Mouse (Mus musculus) neural tube, embryonic 12.5 days (tissue): ENCODE measurements around the gene Abhd16a. TPM values are rescaled to one million over a fixed set of nuclear protein-coding genes. Genes with fewer than 3 reads are reported as not detected.

Source experiments
- ATAC-seq: fragments of 200-750 bp; cut with Nextera tagmentation; 2 replicates; pipeline ENCODE4 v1.8.0; 2017; ENCODE audit warnings: low read depth, mild to moderate bottlenecking, moderate TSS enrichment, moderate library complexity; ENCODE audit not compliant: low FRiP score
- H3K27ac ChIP-seq: fragments of 300-500 bp; sonication (generic); 2 replicates; pipeline ENCODE4 v1.5.1; 2016
- H3K27me3 ChIP-seq: fragments of 300-500 bp; sonication (generic); replicated peaks from 2 replicates; pipeline ENCODE4 v1.6.1; 2016; ENCODE audit warnings: mild to moderate bottlenecking
- H3K36me3 ChIP-seq: fragments of 300-500 bp; sonication (generic); 2 replicates; pipeline ENCODE4 v1.6.1; 2016; ENCODE audit warnings: mild to moderate bottlenecking
- H3K4me1 ChIP-seq: fragments of 300-500 bp; sonication (generic); 2 replicates; pipeline ENCODE4 v1.6.1; 2016
- H3K4me2 ChIP-seq: fragments of 300-500 bp; sonication (generic); replicated peaks from 2 replicates; pipeline ENCODE4 v1.6.1; 2016; ENCODE audit warnings: mild to moderate bottlenecking
- H3K4me3 ChIP-seq: fragments of 300-500 bp; sonication (generic); 2 replicates; pipeline ENCODE4 v1.5.1; 2016
- H3K9ac ChIP-seq: fragments of 300-500 bp; sonication (generic); 2 replicates; pipeline ENCODE4 v1.6.1; 2016; ENCODE audit warnings: mild to moderate bottlenecking
- H3K9me3 ChIP-seq: fragments of 300-500 bp; sonication (generic); 2 replicates; pipeline ENCODE4 v1.6.1; 2016; ENCODE audit warnings: mild to moderate bottlenecking
- WGBS: fragments of 180-500 bp; shearing (Covaris S2); methylation state at CpG from one replicate; pipeline ENCODE4 v1.1.7; 2016; 5-methylcytosine and 5-hydroxymethylcytosine counted together
- polyA plus RNA-seq: library from polyadenylated mRNA; unstranded; fragments of >200 nt; fragmentation: Nextera tagmentation; extraction: Ambion mirVana; gene quantifications from 2 replicates; pipeline ENCODE4 v1.2.1, GENCODE M21; 2016

The Abhd16a gene
- polyA plus RNA-seq, 1 experiment from 2014 or later, result 83.6 TPM

DNA sequence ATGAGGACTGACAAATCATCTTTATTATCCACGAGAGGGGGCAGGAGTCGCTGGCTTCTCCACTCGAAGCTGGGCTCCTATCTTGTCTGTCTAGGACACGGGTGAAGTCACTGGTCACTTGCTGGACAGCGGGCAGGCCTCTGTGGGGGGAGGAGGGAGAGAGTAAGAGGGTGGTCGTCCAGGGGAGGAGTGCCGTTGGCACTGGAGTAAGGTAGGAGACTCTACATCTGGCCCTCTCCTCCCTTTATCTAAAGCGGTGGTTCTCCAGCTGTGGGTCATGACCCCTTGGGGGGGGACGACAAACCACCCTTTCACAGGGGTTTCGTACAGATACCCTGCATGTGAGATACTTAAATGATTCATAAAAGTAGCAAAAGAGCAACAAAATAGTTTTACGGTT is 39.9 kb downstream of the Abhd16a start:
- Histone ChIP-seq H3K27me3 (no peaks in the 10 kb centered on the region), H3K9ac (no peak overlapping the region), H3K4me1 (peaks cover 28% of the 10 kb centered on the region), H3K4me3 (no peak overlapping the region), H3K36me3 (peaks cover 10% of the 10 kb centered on the region), H3K27ac (no peak overlapping the region), H3K9me3 (no peaks in the 10 kb centered on the region), H3K4me2 (no peak overlapping the region)
- 71% methylated on average over 11 of the region's 11 CpGs for WGBS
- no peak for ATAC-seq

DNA sequence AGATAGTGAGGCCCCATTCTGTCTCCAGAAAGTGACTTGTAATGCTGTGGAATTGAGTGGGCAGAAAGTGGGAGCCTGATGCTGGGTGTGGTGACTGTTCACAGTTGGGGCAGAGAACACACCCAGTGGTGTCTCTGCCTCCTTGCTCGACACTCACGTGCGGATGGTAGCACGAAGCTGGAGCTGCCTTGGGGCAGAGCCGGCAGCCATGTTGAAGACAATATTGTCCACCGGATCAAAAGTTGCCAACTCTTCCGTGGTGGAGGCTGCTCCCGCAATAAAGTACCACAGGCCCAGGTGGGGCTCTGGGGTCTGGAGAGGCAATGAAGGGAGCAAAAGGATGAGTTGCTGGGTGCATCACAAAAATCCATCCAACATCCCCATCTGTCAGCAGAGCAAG is 42.0 kb downstream of the Abhd16a start:
- Histone ChIP-seq H3K27ac (no peak overlapping the region), H3K4me3 (no peak overlapping the region), H3K4me2 (no peak overlapping the region), H3K36me3 (no peaks in the 10 kb centered on the region), H3K9me3 (no peaks in the 10 kb centered on the region), H3K4me1 (peaks cover 22% of the 10 kb centered on the region), H3K27me3 (no peaks in the 10 kb centered on the region), H3K9ac (no peak overlapping the region)
- WGBS, result 88% methylated on average over 8 of the region's 8 CpGs
- ATAC-seq, result no peak

DNA sequence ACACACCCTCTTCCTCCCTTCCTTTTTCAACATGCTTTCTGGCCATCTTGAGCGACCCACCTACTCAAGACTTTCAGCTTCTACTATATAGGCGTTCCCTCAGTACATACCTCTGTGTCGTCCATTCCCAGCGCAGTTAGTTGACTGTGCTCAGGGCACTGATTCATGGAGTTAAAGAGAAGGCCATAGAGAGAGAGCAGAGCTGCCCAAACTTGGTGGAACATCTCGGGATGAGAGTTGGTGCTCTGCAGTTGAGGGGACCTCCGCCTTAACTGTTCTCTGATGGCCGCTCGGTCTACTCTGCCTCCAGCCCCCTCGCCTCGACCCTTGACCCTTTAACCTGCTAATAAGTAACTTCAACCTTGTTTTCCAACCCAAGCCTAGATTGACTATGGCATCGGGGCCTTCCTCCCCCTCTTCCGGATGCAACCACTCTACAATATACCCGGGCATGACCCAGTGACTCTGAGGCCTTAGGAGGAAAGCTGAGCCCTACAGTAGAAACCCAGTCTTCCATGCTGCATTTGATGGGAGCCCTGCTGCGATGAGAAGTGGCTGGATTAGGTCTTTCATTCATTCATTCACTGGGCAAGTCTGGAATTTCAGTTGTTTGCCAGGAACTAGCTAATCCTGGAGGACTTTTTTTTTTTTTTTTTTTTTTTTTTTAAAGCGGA is 42.6 kb downstream of the Abhd16a start, which contains the start of gene Apom:
Gene Apom, minus strand, starts transcription at position 551 of the 674 bp plus-strand sequence.
- Histone ChIP-seq H3K27me3 (no peaks in the 10 kb centered on the region), H3K9ac (no peak within 1 kb of the TSS), H3K4me3 (no peak within 1 kb of the TSS), H3K36me3 (no peaks in the 10 kb centered on the region), H3K9me3 (no peaks in the 10 kb centered on the region), H3K4me2 (no peak within 1 kb of the TSS), H3K4me1 (peaks cover 21% of the 10 kb centered on the region), H3K27ac (no peak within 1 kb of the TSS)
- no peak for ATAC-seq
- 85% methylated on average over 15 of the region's 15 CpGs for WGBS

DNA sequence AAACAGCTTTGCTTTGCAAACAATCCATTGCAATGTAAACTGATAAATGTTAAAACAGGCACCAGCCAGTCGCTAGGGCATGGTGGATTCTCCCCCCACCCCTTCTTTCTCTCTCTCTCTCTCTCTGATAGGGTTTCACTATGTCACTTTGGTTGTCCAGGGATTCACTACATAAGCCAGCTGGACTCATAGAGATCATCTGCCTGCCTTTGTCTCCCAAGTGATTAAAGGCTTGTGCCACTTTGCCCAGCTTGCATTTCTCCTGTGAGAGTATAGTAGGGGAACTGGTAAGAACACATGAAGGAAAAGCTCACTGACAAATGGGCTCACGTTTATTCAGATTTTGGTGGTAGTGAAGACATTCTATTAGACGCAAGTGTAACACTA is 43.1 kb downstream of the Abhd16a start:
- Histone ChIP-seq H3K9ac (no peak overlapping the region), H3K4me1 (peaks cover 21% of the 10 kb centered on the region), H3K36me3 (no peaks in the 10 kb centered on the region), H3K27me3 (no peaks in the 10 kb centered on the region), H3K4me2 (no peak overlapping the region), H3K4me3 (no peak overlapping the region), H3K27ac (no peak overlapping the region), H3K9me3 (no peaks in the 10 kb centered on the region)
- no peak for ATAC-seq
- WGBS, result 82% methylated on average over 3 of the region's 3 CpGs

DNA sequence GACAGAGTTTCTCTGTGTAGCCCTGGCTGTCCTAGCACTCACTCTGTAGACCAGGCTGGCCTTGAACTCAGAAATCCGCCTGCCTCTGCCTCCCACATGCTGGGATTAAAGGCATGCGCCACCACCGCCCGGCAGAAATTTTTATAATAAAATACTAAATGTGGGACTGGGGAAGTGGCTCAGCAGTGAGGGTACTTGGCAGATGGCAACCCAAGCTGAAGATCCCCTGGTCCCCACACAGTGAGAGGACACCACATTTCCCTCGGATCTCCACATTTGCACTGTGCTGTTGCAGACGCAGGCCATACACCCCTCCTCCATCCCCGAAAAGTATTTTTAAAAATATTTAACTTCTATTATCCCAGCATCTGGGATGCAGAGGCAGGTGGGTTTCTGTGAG is 44.5 kb downstream of the Abhd16a start:
- Histone ChIP-seq H3K4me2 (no peak overlapping the region), H3K4me1 (peaks cover 23% of the 10 kb centered on the region), H3K36me3 (peaks cover 4% of the 10 kb centered on the region), H3K9me3 (no peaks in the 10 kb centered on the region), H3K27ac (no peak overlapping the region), H3K9ac (no peak overlapping the region), H3K27me3 (no peaks in the 10 kb centered on the region), H3K4me3 (no peak overlapping the region)
- no peak for ATAC-seq
- 93% methylated on average over 7 of the region's 7 CpGs for WGBS

DNA sequence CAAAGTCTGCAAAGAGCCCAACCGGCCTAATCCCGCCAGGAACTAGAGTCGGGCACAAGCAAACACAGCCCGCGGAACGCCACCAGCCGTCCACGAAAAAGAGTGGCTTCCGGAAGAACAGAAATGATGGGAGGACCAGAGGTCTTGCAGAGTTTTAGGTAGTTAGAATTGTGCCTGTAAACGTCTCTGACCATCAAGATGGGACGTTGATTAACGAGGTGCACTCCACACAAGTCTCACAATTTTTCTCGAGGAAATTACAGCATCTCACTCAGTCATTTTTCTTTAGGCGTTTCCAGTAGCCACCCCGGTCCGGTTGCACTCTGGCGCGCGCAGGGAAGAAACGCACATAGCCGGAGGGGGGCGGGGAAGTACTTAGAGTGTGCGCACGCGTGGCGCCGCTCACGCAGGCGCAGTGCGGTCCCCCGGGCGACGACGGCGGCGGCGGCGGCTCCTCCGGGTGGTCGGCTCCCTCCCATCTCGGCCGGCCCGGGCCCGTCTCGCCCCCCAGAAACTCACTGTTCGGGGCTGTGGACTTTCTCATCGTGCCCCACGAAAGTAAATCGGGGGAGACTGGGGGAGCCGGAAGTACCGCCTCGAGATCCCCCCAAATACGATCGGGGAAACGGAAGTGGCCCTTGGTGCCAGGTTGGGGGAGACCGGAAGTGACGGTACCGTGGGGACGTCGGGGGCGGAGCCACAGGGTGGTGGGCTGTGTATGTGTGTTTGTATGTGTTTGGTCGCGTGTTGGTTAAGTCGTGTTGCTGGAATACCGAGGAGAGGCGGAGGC is 45.9 kb downstream of the Abhd16a start, which contains the start of gene Bag6:
Gene Bag6, plus strand, starts transcription at position 378 of the 790 bp plus-strand sequence.
- peaks cover 23% of the 10 kb centered on the region for H3K4me1 ChIP-seq
- WGBS, result under 1% methylated on average over 66 of the region's 66 CpGs
- H3K4me2 ChIP-seq, result peak within 1 kb of the TSS; percentile 90
- peak within 1 kb of the TSS; percentile 77 for H3K4me3 ChIP-seq
- H3K9ac ChIP-seq, result peak within 1 kb of the TSS; percentile 76
- peak; percentile 95 for ATAC-seq
- H3K36me3 ChIP-seq, result peaks cover 19% of the 10 kb centered on the region
- H3K9me3 ChIP-seq, result no peaks in the 10 kb centered on the region
- peak within 1 kb of the TSS; percentile 77 for H3K27ac ChIP-seq
- H3K27me3 ChIP-seq, result no peaks in the 10 kb centered on the region

DNA sequence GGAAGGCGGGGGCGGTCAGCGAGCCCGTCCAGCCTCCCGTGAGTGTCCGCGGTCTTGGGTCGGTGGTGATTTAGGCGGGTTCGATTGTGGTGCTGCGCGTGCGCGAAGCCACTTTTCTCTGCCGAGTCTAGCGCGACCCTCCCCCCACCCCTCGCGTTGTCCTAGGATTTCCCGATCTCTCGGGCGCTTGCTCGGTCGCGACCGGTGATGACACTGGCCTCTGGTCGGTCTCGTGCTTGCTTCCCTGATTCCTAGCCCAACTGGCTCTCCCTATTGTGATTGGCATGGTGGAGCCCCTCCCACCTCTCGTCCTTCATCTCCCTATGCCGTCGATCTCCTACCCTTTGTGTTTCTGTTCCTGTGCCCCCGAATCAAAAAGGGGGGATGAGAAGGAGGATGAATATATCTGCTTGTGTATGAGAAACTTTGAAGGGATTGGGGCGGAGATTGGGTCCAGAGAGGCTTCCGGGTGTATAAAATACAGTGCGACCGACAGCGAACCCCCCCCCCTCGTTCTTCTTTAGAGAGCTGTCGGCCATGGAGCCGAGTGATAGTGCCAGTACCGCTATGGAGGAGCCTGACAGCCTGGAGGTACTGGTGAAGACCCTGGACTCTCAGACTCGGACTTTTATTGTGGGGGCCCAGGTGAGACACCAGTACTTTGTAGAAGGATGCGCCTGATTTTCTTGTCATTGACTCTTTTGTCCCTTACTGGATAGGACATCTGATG is 46.7 kb downstream of the Abhd16a start:
- peak; percentile 68 for ATAC-seq
- Histone ChIP-seq H3K36me3 (peaks cover 27% of the 10 kb centered on the region), H3K4me3 (peak overlapping the region; percentile 77), H3K27me3 (no peaks in the 10 kb centered on the region), H3K9ac (peak overlapping the region; percentile 76), H3K4me1 (peaks cover 23% of the 10 kb centered on the region), H3K27ac (peak overlapping the region; percentile 77), H3K9me3 (no peaks in the 10 kb centered on the region), H3K4me2 (peak overlapping the region; percentile 90)
- under 1% methylated on average over 43 of the region's 43 CpGs for WGBS

DNA sequence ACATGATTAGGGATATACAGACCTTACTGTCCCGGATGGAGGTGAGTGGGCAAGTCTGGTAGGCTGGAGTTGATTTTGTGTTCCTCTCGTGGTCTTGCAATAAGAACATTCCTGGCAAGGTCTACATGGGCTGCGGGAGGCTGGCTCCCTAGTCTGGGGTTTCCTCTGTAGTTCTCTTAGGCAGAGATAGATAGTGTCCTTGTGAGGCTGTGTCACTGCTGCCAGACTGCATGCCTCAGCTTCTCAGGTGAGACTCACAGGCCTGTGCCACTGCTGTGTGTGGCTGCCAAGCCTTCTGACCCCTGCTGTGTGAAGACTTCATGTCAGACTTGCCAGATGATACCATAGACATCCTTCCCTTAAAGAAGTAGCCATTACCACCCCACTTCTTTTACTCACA is 50.2 kb downstream of the Abhd16a start:
- no peak for ATAC-seq
- 96% methylated on average over 3 of the region's 3 CpGs for WGBS

DNA sequence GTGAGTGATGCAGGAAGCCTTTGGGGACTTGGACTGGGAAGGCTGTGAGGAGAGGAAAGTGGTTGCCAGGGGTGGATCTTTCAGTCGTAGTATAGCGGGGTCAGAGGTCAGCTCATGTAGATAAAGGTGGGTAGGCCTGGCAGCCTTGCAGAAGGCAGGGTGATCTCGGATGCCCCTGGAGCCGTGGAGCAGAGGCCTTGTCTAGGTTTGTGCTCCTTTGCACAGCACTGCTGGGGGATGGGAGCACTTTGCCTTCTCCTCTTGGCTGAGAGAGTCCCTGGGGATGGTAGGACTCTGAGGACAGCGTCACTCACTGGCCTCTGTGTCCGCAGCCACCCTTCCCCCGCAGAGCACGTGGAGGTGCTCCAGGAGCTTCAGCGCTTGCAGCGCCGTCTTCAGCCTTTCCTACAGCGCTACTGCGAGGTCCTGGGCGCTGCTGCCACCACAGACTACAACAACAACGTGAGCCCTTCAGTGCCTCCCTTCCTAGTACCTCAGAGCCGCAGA is 51.5 kb downstream of the Abhd16a start:
- no peaks in the 10 kb centered on the region for H3K9me3 ChIP-seq
- H3K36me3 ChIP-seq, result peaks cover 75% of the 10 kb centered on the region
- no peak for ATAC-seq
- 83% methylated on average over 16 of the region's 16 CpGs for WGBS
- no peak overlapping the region for H3K4me3 ChIP-seq
- H3K27ac ChIP-seq, result no peak overlapping the region
- H3K4me2 ChIP-seq, result no peak overlapping the region
- H3K9ac ChIP-seq, result no peak overlapping the region
- H3K27me3 ChIP-seq, result no peaks in the 10 kb centered on the region
- H3K4me1 ChIP-seq, result peaks cover 23% of the 10 kb centered on the region

More for the DNA sequence above, 50.2 kb downstream of the Abhd16a start:
- Histone ChIP-seq H3K27me3 (no peaks in the 10 kb centered on the region), H3K9me3 (no peaks in the 10 kb centered on the region), H3K4me1 (peaks cover 23% of the 10 kb centered on the region), H3K27ac (no peak overlapping the region), H3K9ac (no peak overlapping the region), H3K4me2 (no peak overlapping the region), H3K4me3 (no peak overlapping the region), H3K36me3 (peaks cover 62% of the 10 kb centered on the region)

DNA sequence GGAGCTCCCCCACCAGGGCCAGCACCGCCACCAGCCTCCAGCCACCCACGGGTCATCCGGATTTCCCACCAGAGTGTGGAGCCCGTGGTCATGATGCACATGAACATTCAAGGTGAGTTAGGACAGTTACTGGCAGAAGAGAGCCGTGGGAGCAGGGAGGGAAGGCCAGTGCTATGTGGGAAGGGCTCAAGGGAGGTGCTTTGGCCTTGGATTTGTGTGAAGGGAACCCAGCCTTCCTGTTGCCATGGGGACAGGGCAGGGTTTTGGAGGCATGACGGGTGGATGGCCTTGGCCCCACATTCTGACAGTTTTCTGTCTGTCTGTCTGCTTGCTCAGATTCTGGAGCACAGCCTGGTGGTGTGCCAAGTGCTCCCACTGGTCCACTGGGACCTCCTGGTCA is 52.9 kb downstream of the Abhd16a start:
- no peak for ATAC-seq
- WGBS, result 92% methylated on average over 6 of the region's 6 CpGs
- H3K9ac ChIP-seq, result peak overlapping the region; percentile 38; the same call in 1 of the 2 replicates

DNA sequence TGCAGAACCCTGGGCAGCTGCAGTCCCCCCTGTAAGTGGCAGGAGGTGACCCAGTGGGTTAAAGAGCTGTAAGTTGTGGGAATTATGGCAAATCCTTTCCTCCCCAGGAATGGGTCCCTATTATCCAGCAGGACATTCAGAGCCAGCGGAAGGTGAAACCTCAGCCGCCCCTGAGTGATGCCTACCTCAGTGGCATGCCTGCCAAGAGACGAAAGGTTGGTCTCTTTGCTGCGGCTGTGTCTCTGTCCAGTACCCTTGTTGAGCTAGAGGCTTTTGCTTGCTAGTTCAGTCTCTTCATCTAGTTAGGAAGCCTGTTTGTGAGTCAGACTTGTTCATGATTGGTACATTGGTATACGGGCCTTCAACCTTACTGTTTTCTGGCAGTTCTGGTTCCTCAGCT is 57.1 kb downstream of the Abhd16a start:
- Histone ChIP-seq H3K36me3 (peaks cover 96% of the 10 kb centered on the region), H3K9me3 (no peaks in the 10 kb centered on the region), H3K4me1 (no peaks in the 10 kb centered on the region), H3K4me3 (no peak overlapping the region), H3K4me2 (no peak overlapping the region), H3K27ac (no peak overlapping the region), H3K9ac (no peak overlapping the region), H3K27me3 (no peaks in the 10 kb centered on the region)
- ATAC-seq, result no peak
- 94% methylated on average over 5 of the region's 5 CpGs for WGBS

More for the DNA sequence above, 52.9 kb downstream of the Abhd16a start:
- H3K4me3 ChIP-seq, result no peak overlapping the region
- H3K27ac ChIP-seq, result no peak overlapping the region
- H3K4me1 ChIP-seq, result peaks cover 15% of the 10 kb centered on the region
- no peaks in the 10 kb centered on the region for H3K9me3 ChIP-seq
- H3K36me3 ChIP-seq, result peaks cover 89% of the 10 kb centered on the region
- H3K27me3 ChIP-seq, result no peaks in the 10 kb centered on the region
- no peak overlapping the region for H3K4me2 ChIP-seq

DNA sequence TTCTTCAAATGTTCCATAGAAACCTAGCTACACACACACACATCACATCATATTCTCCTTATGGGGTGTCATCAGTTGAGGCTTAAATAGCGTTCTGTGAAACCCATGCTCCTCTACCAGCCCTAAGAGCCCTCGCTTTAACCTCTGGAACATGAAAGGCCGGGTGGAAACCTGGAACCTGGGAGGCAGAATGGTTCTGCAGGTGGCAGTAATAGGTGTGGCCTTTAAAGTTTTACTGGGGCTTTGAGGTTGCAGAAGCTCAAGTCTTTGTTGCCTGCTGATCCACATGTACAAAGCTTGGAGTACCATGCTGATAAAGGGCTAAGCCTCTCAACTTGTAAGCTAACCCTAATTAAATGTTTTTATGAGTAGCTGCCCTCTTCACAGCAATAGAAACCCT is 58.3 kb downstream of the Abhd16a start:
- Histone ChIP-seq H3K4me1 (no peaks in the 10 kb centered on the region), H3K27me3 (no peaks in the 10 kb centered on the region), H3K4me2 (no peak overlapping the region), H3K9ac (no peak overlapping the region), H3K9me3 (no peaks in the 10 kb centered on the region), H3K27ac (no peak overlapping the region), H3K36me3 (peaks cover 96% of the 10 kb centered on the region), H3K4me3 (no peak overlapping the region)
- 62% methylated on average over 3 of the region's 3 CpGs for WGBS
- ATAC-seq, result no peak
